Mouse (Mus musculus) embryo, embryonic 9.5 days (tissue): Measurements from ENCODE around the gene Ctsd.
A peak's percentile ranks its signal among the peaks of the same experiment; 100 is the strongest.

Experiments
- DNase-seq: peaks from one replicate; pipeline ENCODE4 v3.0.0-alpha.2; 2017; ENCODE audit errors: extremely low spot score

Ctsd gene

DNA sequence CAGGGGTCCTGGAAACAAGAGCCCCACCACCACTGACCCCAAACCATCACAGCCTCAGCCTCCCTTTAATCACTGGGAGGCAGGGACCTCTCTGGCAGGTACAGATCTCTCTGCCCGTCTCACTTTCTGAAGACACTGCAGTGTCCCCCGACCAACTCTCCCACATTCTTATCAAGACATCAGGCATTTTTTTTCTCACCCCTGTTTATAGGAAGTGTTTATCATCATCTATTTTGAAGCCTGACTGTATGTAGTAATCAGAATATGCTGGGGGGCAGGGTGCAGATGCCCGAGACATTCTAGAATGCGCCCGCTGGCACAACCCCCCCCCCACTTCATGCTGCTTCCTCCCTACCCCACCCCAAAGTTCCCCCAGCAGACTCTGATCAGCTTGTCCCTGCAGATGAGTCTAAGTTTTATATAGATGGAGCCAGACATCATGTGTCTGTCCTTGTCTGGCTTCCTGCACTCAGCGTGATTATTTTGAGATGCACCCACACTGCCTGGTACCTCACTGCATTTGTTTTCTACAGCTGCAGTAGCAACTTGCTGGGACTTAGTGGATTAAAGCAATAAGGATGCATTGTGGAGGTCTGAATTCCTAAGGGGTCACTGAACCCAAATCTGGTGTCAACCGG is 12.4 kb upstream of the Ctsd start:
- DNase-seq = no peak

DNA sequence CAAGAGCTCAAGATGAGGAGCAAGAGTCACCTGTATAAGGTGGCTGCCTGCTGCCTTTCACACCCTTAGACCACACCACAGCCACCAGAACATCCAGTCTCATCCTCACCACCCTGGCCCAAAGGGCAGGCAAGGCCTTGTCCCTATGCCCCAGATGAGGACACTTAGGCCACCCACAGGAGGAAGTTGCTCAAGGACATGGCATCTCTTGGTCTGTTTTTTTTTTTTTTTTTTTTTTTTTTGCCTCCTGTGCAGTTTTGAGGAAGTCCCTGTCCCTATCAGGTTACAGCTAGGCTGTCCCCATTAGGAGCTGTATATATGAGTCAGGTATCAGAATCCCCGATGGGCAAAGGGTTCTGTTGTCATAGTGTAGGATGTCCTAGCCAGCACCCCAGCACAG is 11.4 kb upstream of the Ctsd start:
- DNase-seq = no peak

DNA sequence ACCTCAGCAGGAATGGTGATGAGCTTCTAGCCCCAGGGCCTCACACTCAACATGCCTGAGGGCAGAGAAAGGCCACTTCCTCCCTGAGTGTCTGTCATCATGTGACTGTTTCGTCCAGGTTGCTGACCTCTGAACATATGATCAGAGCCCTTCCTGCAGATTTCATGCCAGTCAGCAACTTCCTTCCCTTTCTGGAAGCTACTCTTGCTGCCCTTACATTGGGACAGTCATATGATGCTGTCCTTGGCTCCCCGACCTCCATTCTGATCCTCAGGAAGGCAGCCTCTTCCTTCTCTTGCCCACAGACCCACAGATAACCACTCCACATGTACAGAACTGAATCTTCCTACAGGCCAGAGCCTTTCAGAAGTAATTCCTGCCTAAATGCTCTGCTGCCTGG is 10.2 kb upstream of the Ctsd start:
- peak; percentile 5 for DNase-seq

DNA sequence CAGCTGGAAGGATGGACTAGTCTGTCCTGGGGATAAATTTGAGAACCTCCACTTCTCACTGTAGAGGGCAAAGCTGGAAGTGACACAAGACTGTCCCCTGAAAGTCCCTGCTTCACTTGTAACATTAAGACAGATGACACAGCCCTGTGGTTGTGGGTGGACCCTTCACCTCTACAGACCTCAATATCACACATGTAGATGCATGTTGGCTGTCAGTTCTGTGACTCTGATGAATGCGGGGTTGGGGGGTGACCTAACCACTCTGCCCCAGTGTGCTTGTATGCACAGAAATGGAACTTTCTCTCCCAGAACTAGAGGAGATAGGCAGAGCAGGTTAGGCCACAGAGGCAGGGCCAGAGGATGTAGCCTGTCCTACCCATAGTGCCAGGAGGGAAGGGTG is 8.8 kb upstream of the Ctsd start:
- DNase-seq = no peak

DNA sequence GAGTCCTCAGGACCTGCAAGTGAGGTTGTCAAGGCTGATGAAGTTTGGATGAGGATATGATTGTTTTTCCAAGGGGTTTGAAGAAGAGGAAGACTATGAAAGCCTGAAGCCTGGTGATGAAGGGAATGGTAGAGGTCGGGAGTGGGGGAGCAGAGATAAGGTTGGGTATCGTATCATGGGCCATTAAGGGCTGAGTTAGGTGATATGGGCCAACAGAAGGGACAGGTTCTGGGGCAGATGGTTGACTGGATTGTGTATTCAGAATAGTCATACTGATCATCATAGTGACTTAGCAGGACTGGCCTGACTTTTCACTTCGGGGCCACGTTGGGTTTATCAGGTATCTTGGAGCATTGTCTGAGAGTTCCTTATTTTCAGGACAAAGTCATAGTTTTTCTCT is 7.6 kb upstream of the Ctsd start:
- DNase-seq = no peak

DNA sequence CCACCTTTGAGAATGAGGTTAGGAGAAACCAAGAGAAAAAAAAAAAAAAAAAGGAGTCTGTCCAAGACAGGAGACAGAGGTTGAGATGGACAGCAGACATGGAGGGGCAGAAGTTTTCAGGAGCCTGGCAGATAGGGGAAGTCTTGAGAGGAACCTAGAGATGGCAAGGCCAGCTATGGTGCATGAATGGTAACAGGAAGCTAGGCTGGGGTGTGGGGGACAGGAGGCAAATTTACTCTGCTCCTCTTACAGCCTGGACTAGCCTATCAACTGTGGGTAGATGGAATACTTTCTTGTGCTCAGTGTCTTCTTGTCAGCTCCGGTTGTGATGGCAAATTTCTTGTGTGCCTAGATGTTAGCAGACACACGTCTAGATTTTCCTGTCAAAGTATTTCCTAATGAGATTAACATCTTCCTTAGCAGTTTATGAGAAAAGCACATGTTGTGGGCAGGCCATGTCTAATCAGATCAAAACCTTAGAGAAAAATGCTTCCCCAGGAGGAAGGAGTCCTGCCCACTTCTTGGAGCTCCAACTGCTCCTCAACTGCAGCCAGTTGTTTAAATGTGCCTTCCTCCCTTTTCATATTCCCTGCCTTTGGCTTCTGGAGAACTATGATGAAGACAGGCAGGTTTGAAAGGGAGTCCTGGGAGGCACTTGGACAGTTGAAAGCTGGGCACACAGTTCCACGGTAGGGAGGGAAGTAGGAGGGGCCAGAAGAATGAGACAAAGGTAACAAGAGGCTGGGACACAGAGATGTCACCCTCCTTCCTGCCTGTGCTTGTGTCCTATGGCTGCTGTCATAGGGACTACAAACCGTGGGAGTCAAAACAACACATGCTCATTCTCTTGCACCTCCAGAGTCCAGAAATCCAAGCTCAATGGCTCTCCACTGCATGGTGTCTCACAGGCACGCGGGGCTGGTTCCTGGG is 6.7 kb upstream of the Ctsd start:
- DNase-seq = no peak

DNA sequence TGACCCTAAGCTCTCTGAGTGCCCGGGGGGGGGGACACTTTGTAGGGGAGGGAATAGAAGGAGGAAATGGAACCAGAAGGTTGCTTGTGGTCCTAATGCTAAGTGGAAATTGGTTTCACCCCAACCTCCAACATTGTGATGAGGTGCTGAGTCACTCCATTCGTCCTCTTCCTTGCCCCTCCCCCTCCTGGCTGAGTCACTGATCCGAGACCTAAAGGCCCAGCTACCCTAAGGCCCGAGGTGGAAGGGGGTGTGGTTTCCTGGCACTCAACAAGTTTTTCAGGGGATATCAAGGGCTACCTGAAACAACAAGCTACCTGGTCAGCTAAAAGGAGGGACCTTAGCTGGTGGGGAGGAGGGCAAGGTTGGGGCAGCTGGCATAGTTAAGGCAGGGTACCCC is 5.4 kb upstream of the Ctsd start:
- DNase-seq = peak; percentile 29

DNA sequence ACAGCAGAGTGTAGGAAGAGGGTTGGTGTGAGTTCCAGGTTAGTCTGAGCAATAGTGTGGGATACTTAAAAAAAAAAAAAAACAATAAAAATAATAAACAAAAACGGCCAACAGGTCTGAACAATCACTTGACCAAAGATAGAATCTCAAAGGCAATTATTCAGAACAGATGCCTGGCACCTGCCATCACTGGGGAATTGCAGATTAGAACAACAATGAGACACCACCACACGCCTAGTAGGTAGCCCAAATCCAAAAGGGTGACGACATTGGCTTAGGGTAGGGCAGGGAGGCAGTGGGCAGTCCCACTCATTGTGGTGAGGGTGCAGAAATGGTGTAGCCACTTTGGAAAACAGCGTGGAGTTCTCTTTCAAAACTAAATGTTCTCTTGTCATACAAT is 3.8 kb upstream of the Ctsd start:
- no peak for DNase-seq

DNA sequence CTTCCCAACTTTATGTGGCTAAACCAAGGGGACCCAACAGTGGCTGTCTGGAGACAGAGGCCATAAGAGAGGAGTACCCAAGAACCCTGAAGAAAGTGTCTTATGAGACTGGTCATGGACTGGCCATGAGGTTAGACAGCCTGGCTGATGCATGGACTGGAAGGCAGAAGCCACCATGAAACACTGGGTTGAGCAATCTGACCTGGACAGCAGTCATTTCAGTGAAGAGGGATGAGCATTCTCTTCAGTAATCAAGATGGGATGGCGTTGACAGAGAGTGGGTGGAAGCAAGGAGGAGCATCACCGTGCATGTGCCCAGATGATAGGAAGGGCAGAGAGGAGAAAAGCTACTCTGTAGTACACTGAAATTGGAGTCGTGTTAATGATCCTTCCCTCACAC is 3.3 kb upstream of the Ctsd start:
- no peak for DNase-seq

DNA sequence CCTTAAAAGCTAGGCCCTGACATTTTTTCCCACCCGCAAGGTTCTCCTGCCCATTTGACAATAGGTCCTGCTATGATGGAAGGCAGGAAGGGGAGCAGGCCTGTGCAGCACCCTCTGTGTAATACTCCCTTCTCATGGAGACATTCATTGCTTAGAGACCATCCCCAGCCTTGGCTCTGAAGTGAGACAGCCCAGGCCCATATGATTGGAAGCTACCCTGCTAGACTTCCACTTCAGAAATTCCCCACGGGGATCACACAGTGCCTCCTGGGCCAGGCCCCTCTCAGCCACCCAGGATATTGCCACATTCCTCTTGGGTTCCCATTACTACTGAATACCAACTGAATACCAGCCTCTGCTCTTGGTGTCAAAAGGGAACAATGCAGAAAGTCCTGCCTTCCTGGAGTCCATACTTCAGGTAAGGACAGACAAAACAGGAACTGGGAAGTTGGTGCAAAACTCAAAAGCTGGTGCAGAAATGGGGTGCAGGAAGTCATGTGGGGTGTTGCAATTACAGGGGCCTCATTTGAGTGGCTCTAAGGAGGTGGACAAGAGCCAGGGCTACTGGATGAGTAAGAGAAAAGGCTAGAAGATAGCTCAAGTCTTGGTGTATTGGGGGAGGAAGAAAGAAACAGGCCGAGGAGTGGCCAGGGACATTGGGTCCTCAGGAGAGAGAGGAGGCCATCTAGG is 2.3 kb upstream of the Ctsd start:
- DNase-seq = no peak

DNA sequence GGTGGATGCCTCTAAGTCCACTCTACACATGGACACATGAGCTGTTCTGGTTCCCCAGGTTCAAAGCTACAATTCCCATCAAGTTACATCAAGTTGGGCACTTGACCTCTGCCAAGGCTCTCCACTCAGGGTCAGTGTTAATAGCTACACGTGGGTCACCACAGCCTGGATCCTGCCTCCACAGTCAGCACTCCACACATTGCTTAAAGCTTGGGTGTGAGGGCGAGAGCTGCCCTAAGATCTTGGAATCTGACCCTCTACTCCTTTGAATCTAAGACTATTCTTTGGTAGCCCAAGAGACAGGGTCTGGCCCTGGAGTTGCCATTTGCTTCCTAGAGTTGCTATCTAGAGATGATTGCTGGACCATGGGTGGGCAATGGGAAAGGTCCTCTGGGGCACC is 902 bp upstream of the Ctsd start:
- DNase-seq = no peak

DNA sequence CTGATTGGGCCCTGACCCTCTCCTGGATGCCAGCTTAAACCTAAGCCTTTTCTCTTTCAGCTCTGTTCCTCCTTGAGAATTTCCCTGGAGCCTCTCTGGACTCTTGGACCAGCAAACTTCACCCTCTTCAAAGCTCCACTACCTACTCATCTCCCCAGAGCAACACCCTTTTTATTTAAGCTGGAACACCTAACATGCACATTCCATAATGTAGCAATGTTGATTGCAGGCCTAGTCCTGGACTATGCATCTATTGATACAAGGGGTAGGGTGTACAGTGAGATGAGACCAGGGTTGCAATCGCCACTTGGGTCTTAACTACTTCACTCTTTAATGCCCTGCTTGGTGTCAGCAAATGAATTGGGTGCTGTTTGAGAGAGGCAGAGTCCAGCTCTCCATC is 360 bp upstream of the Ctsd start:
- no peak for DNase-seq

DNA sequence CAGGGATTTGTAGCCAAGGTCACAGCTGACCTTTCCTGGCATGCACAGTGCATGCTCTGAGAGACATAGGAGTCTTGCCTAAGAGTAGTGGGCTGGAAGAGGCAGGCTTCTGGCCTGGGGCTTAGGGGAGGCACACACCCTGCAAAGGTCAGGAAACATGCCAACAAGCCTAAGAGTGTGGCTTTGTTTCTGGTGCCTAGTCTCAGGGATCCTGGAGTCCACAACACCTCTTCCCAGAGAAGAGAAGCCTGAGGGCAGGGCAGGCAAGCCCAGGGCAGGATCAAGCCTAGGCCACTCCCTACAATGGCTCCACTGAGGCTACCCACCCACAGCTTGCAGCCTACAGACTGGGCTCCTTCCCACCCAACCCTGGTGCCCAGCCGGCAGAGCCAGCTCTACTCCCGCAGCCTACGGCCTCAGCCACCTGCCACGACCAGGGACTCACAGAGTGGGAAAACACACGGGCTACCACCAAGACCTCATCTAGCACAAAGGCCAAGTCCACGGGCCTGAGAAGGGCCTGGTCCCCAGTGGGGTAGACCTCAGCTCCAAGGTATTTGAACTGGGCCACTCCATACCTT is 1.1 kb downstream of the Ctsd start:
- no peak for DNase-seq

DNA sequence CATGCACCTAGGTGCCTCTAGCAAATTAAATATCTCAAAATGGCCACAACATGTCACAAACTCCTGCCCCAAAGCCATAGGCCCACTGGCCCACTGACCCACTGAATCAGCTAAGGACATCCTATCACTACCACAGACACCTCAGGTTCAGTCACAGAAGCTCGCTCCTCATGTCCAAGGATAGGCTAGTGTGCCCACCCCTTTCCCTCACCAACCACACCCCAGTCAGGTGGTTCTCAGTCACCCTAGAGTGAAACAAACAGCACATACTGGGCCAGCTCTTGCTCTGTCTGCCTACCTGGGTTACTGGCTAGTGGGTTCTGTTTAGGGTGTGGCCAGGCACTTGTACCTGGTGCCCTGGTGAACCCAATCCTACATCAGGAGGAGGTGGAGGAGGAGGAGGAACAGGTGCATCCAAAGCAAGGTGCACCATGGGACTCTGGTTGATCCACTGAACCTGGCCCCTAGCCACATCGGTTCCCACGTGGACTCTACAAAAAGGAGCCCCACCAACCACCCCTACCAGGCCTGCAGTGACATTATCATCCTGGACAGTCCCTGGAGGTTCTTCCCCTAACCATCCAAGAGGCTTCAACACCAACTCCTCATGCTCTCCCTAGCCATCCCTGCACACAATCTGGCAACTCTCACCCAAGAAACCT is 2.0 kb downstream of the Ctsd start:
- no peak for DNase-seq

DNA sequence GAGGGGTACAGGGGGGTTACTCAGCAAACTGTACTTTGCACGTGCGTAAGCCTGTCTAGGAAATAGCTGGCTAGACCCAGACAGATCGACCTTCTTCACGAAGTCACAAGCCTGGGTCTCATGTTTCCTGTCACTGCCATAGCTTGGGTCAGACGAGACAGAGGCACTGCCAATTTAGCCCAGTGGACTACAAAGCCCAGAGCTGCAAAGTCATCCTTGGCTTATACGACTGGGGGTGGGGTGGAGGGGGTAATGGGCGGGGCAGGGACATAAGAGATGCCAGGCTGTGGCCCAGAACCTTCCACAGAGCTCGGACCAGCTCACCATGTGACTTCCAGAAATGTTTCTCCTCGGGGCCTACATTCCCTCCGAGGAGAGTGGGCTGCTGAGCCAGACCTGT is 3.5 kb downstream of the Ctsd start:
- DNase-seq = no peak

DNA sequence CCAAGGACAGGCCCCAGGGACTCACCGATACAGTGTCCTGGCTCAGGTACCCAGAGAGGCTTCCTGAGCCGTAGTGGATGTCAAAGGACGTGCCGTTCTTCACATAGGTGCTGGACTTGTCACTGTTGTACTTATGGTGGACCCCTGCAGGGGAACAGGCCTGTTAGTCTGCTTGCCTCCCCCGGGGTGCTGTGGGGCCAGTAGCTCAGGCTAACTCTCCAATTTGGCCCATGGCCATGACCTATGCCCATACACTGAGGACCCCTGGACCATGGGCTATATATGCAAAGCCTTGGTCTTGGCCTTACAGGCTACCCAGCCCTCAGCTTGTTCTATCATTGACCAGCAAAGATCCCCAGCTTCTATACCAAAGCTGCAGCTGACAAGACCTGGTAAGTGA is 5.3 kb downstream of the Ctsd start, which contains the start of gene Gm49369:
Gm49369 (minus strand) TSS at position 101 of the 400 bp plus-strand sequence.
- DNase-seq = no peak

DNA sequence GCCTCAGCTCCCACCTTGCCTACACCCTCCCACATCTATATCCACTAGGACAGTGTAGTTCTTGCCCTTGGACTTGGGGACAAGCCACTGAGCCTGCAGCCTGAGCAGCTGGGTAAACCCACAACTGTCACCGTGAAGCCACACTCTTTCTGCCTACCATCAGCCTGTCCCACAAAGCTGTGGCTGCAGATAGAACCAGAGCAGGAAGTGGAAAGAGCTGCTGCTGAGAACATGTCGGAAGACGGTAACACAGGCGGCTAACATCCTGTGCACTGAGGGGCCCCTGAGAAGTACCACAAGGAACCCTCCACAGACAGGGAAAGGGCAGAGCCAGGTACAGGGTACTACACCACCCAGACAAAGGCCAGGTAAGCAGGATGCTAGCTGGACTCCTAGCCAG is 6.7 kb downstream of the Ctsd start:
- DNase-seq = no peak

DNA sequence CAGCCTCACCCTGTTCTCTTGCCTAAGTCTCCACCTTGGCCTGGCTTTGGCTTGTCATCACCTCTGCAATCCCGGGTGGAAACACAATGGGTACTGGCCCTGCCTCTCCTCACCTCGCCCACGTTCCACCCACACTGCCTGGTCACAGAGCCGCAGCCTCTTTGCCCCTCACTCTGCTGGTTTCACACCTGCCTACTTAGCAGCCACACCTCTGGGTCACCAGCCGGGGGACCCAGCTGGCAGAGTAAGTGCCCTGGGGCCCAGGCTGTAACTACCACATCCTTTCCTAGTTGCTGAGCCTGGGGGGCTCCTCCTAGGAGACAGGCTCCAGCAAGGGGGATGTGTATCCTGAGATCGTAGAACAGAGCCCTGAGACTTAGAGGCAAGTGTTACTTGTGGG is 8.7 kb downstream of the Ctsd start:
- DNase-seq = no peak

DNA sequence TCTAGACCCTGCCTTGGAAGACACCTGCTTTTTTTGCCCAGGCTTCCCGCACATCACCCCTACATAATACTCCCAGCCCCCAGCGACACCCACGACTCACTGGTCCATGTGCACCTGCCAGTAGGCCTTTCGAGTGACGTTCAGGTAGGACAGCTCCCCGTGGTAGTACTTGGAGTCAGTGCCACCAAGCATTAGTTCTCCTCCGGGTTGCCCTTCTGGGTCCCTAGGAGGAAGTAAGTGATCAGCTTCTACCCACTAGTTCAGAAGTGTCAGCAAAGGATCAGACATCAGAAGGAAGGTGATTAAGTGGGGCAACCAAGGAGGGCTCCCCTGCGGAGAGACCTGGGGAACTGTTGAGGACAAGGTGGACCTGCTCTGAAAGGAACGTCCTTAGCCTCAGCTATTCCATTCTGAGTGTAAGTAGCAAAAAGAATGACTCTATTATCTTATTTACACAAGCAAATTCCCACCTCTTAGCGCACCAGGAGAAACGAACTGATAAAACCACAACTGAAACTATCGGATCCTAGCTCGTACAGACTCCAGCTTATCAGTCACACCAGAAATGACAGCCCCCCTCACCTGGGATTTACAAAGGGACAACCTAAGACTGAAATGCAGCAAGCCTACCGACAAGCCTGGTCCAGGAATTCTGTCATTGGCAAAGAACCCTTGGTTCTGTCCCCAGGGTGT is 10.5 kb downstream of the Ctsd start:
- DNase-seq = no peak

DNA sequence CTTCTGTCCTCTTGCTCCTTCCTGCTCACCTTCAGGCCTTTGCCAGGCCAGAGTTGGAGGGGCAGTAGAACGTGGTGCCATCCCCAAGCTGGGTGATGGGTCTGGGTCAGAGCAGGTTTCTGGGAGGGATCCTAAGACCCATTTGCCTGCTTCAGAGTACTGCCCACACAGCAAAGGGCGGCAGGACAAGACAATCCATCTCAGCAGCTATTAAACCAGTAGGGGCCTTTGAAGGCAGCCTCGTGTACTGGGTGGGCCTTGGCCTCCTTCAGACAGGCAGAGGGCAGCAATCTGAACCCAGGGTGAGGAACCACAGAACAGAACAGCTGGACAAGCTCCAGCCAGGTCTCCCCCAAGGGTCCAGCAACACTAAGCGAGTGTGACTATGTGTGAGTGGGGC is 11.7 kb downstream of the Ctsd start:
- DNase-seq = no peak

DNA sequence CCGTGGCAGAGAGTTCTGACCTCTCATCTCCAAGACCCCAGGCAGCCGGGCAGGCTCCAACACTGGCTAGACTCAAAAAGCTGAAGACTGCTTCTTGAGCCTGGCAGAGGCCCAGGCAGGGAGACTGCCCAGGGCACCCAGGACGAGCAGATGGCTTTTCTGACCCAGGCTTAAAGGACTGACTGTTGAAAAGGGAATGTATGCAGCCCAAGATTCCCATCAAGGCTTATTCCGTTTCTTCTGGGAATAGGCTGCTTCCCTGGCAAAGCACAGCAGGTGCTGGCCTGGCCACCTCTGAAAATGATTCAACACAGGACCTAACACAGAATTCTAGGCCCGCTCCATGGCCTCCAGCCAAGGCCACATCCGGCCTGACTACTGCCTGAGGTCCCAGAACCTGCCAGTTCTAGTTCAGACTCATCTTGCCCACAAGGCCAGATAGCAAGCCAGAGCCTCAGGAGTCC is 12.5 kb downstream of the Ctsd start:
- DNase-seq = no peak
